9 mouse cellular contexts compared by ENCODE assay signal in the genomic region with DNA sequence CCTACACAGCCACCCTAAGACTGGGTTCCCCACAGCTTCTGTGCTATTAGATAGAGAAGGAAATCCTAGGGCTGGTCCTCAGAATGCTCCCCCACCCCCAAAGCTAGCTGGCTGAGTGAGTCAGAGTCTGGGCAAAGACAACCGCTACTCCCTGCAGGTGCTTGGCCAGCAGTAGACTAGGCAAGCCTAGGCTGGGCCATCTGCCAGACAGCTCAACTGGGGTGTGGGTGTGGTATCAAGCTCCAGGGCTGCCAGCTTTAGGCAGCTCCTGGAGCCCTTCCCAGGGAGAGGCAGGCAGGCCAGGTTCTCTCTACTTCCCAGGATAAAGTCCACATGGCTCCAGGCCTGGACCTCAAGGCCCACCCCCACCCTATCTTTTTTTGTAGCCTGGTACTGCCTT. TPM values are rescaled to one million over a fixed set of nuclear protein-coding genes. Genes with fewer than 3 reads are reported as not detected.
DNase-seq lines count a peak whose midpoint lies in the region; ATAC-seq lines count a peak whose summit lies in the region.
"Had no signal": no experiment of that assay in that cellular context is flagged by ENCODE, and none has a peak within 500 bp of the region (broad histone marks: within the 10 kb centered on the region; RNA-seq: fewer than 3 reads in every experiment).

No protein-coding gene starts in this region.

- no peak overlapping the region for H3K4me3 ChIP-seq in kidney, embryonic 14.5 days (ENCODE audit: low read length)
- H3K4me3 ChIP-seq in liver, embryonic 11.5 days (ENCODE audit: low read depth, low read length): no peak overlapping the region
- H3K4me3 ChIP-seq: megakaryocyte, embryonic 14.5 days had no signal

- no peaks in the 10 kb centered on the region for H3K9me3 ChIP-seq in kidney, embryonic 14.5 days (ENCODE audit: control insufficient read depth, low read length)
- H3K9me3 ChIP-seq in liver, embryonic 11.5 days (ENCODE audit: control insufficient read depth, low read length): no peaks in the 10 kb centered on the region
- H3K9me3 ChIP-seq: megakaryocyte, embryonic 14.5 days had no signal

- no peaks in the 10 kb centered on the region for H3K4me1 ChIP-seq in kidney, embryonic 14.5 days (ENCODE audit: control insufficient read depth, insufficient read depth, low read length)
- H3K4me1 ChIP-seq in liver, embryonic 11.5 days (replicated peaks; ENCODE audit: control insufficient read depth, insufficient read depth, low read length): 0 out of 2 replicates have a peak, but pooled peaks cover 3% of the 10 kb centered on the region

- no peak overlapping the region for H3K4me2 ChIP-seq in kidney, embryonic 14.5 days (replicated peaks; ENCODE audit: low read depth, low read length)
- no peak overlapping the region for H3K4me2 ChIP-seq in liver, embryonic 11.5 days

- no peaks in the 10 kb centered on the region for H3K27me3 ChIP-seq in kidney, embryonic 14.5 days (ENCODE audit: control insufficient read depth, insufficient read depth, low read length)
- H3K27me3 ChIP-seq in liver, embryonic 11.5 days (replicated peaks; ENCODE audit: control insufficient read depth, insufficient read depth, low read length): no peaks in the 10 kb centered on the region
- H3K27me3 ChIP-seq: megakaryocyte, embryonic 14.5 days had no signal

- no peak overlapping the region for H3K9ac ChIP-seq in kidney, embryonic 14.5 days (ENCODE audit: low read depth, low read length)
- H3K9ac ChIP-seq in liver, embryonic 11.5 days (ENCODE audit: low read depth, low read length): no peak overlapping the region

- no peak for ATAC-seq in kidney, embryonic 14.5 days (ENCODE audit: low FRiP score, low TSS enrichment)
- ATAC-seq in liver, embryonic 11.5 days (replicated peaks; ENCODE audit: low FRiP score): peak; percentile 19; the same call in 1 of the 2 replicates

- peaks cover 87% of the 10 kb centered on the region for H3K36me3 ChIP-seq in kidney, embryonic 14.5 days (ENCODE audit: control insufficient read depth, insufficient read depth, low read length)
- peaks cover 56% of the 10 kb centered on the region for H3K36me3 ChIP-seq in liver, embryonic 11.5 days (ENCODE audit: control insufficient read depth, insufficient read depth, low read length)

- no peak overlapping the region for H3K27ac ChIP-seq in kidney, embryonic 14.5 days (ENCODE audit: low read depth, low read length)
- H3K27ac ChIP-seq in liver, embryonic 11.5 days (ENCODE audit: low read depth, low read length): no peak overlapping the region

- 82% methylated on average over 1 of the region's 1 CpGs for WGBS in kidney, embryonic 14.5 days
- whole genome bisulfite sequencing in liver, embryonic 11.5 days: 93% methylated on average over 1 of the region's 1 CpGs

- DNase-seq in kidney, adult 11 months: peak; percentile 95
- peak; percentile 57 to 87 for DNase-seq in cerebellum, postnatal 4 days (ENCODE audit: low spot score in 2 of 2)
- peak; percentile 89 to 91 for DNase-seq in heart, adult 9 months (ENCODE audit: low spot score in 2 of 2)
- DNase-seq in kidney, postnatal 14 days: peak; percentile 93
- DNase-seq in liver, embryonic 11.5 days (ENCODE audit: low spot score): no peak
- peak; percentile 97 for DNase-seq in right cerebral cortex, adult 18-20 months
- DNase-seq in retina, postnatal 1 day: no peak

RNA-seq across cellular contexts. Expression of a gene that starts 10.7 kb away (rescaled TPM):
- polyA plus RNA-seq in kidney, embryonic 14.5 days (2014; fragmentation: Nextera tagmentation; extraction: Ambion mirVana): 103 and 115 TPM in 2 replicates
- polyA plus RNA-seq in liver, embryonic 11.5 days (2014; fragmentation: Nextera tagmentation; extraction: Ambion mirVana): 124 and 128 TPM in 2 replicates

RNA-seq across cellular contexts. Expression of a gene that starts 24.5 kb away (rescaled TPM):
- polyA plus RNA-seq in kidney, embryonic 14.5 days (2014; fragmentation: Nextera tagmentation; extraction: Ambion mirVana): 17.5 and 21.4 TPM in 2 replicates
- polyA plus RNA-seq in liver, embryonic 11.5 days (2014; fragmentation: Nextera tagmentation; extraction: Ambion mirVana): 13.2 and 13.5 TPM in 2 replicates

RNA-seq across cellular contexts. Expression of a gene that starts 34.1 kb away (rescaled TPM):
- 0.29 and 0.47 TPM in 2 replicates for polyA plus RNA-seq in kidney, embryonic 14.5 days (2014; fragmentation: Nextera tagmentation; extraction: Ambion mirVana)
- 0.15 and 0.16 TPM in 2 replicates for polyA plus RNA-seq in liver, embryonic 11.5 days (2014; fragmentation: Nextera tagmentation; extraction: Ambion mirVana)

RNA-seq across cellular contexts. Expression of a gene that starts 45.2 kb away (rescaled TPM):
- polyA plus RNA-seq in kidney, embryonic 14.5 days (2014; fragmentation: Nextera tagmentation; extraction: Ambion mirVana): 14.2 and 19.7 TPM in 2 replicates
- 28.3 and 32.1 TPM in 2 replicates for polyA plus RNA-seq in liver, embryonic 11.5 days (2014; fragmentation: Nextera tagmentation; extraction: Ambion mirVana)

RNA-seq across cellular contexts. Expression of a gene that starts 56.8 kb away (rescaled TPM):
- polyA plus RNA-seq in kidney, embryonic 14.5 days (2014; fragmentation: Nextera tagmentation; extraction: Ambion mirVana): 0.06 and 0.23 TPM in 2 replicates
- polyA plus RNA-seq in liver, embryonic 11.5 days (2014; fragmentation: Nextera tagmentation; extraction: Ambion mirVana): 0.12 TPM in 2 replicates

Comparison
In these comparisons a context has a peak if more than half of its experiments do, and no peak if none do; other contexts are left out.
1. DNase-seq: peak in kidney, adult 11 months (single experiment), cerebellum, postnatal 4 days (2 of 2), heart, adult 9 months (2 of 2), kidney, postnatal 14 days (single experiment) and right cerebral cortex, adult 18-20 months (single experiment); none in liver, embryonic 11.5 days (single experiment) and retina, postnatal 1 day (single experiment).